Mouse (Mus musculus) forebrain, embryonic 16.5 days (tissue): ENCODE results near the gene Pcdh11x. TPM values are rescaled to one million over a fixed set of nuclear protein-coding genes. Genes with fewer than 3 reads are reported as not detected.
"Not testable (repeated sequence)": the region's sequence is repeated elsewhere in the genome, so short reads cannot be mapped to it uniquely, and the experiment has no call there.

Source experiments
- ATAC-seq: fragments of 200-750 bp; cut with Nextera tagmentation; 2 replicates; pipeline ENCODE4 v1.8.0; 2017; ENCODE audit warnings: mild to moderate bottlenecking, moderate library complexity
- H3K27ac ChIP-seq: fragments of 300-500 bp; sonication (generic); 2 replicates; pipeline ENCODE4 v1.5.1; 2014; ENCODE audit warnings: low read length, control low read depth
- H3K27me3 ChIP-seq: fragments of 300-500 bp; sonication (generic); replicated peaks from 2 replicates; pipeline ENCODE4 v1.6.1; 2014; ENCODE audit warnings: low read length; ENCODE audit not compliant: control insufficient read depth, insufficient read depth
- H3K36me3 ChIP-seq: fragments of 300-500 bp; sonication (generic); 2 replicates; pipeline ENCODE4 v1.6.1; 2014; ENCODE audit not compliant: control insufficient read depth, insufficient read depth
- H3K4me1 ChIP-seq: fragments of 300-500 bp; sonication (generic); replicated peaks from 2 replicates; pipeline ENCODE4 v1.6.1; 2014; ENCODE audit warnings: low read length; ENCODE audit not compliant: control insufficient read depth, insufficient read depth
- H3K4me2 ChIP-seq: fragments of 300-500 bp; sonication (generic); 2 replicates; pipeline ENCODE4 v1.6.1; 2014; ENCODE audit warnings: mild to moderate bottlenecking, low read length, control low read depth
- H3K4me3 ChIP-seq: fragments of 300-500 bp; sonication (generic); replicated peaks from 2 replicates; pipeline ENCODE4 v1.5.1; 2014; ENCODE audit warnings: mild to moderate bottlenecking, low read length, control low read depth
- H3K9ac ChIP-seq: fragments of 300-500 bp; sonication (generic); replicated peaks from 2 replicates; pipeline ENCODE4 v1.6.1; 2014; ENCODE audit warnings: low read depth, low read length, control low read depth
- H3K9me3 ChIP-seq: fragments of 300-500 bp; sonication (generic); 2 replicates; pipeline ENCODE4 v1.6.1; 2016; ENCODE audit warnings: low read length; ENCODE audit not compliant: control insufficient read depth
- WGBS: fragments of 180-500 bp; shearing (Covaris S2); extraction: QIAGEN DNeasy Blood & Tissue Kit; methylation state at CpG from one replicate; pipeline ENCODE4 v1.1.7; 2014; 5-methylcytosine and 5-hydroxymethylcytosine counted together
- polyA plus RNA-seq: library from polyadenylated mRNA; unstranded; fragments of >200 nt; fragmentation: Nextera tagmentation; extraction: Ambion mirVana; gene quantifications from 2 replicates; pipeline ENCODE4 v1.2.1, GENCODE M21; 2015

Pcdh11x gene
- polyA plus RNA-seq, 1 experiment from 2014 or later, result 28.1 TPM

- not testable (repeated sequence) for H3K4me1 ChIP-seq, H3K4me2 ChIP-seq, H3K27me3 ChIP-seq, H3K36me3 ChIP-seq, ATAC-seq, H3K9ac ChIP-seq, H3K27ac ChIP-seq, H3K9me3 ChIP-seq, H3K4me3 ChIP-seq
- WGBS, result 89% methylated on average over 9 of the region's 10 CpGs
These were observed 22.9 kb downstream of the Pcdh11x start, which contains the start of gene H2afb3 for GRCm38 (mm10) chrX:120312995-120313394. Gene H2afb3 (minus strand): TSS chrX:120313095.

- ATAC-seq, result no peak
- Histone ChIP-seq H3K27me3 (no peaks in the 10 kb centered on the region), H3K27ac (no peak overlapping the region), H3K9ac (no peak overlapping the region), H3K36me3 (no peaks in the 10 kb centered on the region), H3K4me3 (no peak overlapping the region), H3K4me2 (no peak overlapping the region), H3K9me3 (no peaks in the 10 kb centered on the region), H3K4me1 (no peaks in the 10 kb centered on the region)
- WGBS, result 78% methylated on average over 1 of the region's 1 CpGs
These were observed 176.2 kb downstream of the Pcdh11x start for GRCm38 (mm10) chrX:120466225-120466624.

GRCm38 (mm10) chrX:120486428-120486827 is 196.4 kb downstream of the Pcdh11x start:
- no peak for ATAC-seq

GRCm38 (mm10) chrX:120524986-120525385 is 234.9 kb downstream of the Pcdh11x start:
- H3K4me1 ChIP-seq, result no peaks in the 10 kb centered on the region
- H3K27me3 ChIP-seq, result no peaks in the 10 kb centered on the region
- H3K9me3 ChIP-seq, result no peaks in the 10 kb centered on the region
- 74% methylated on average over 3 of the region's 3 CpGs for WGBS
- ATAC-seq, result no peak
- no peaks in the 10 kb centered on the region for H3K36me3 ChIP-seq
- no peak overlapping the region for H3K9ac ChIP-seq
- no peak overlapping the region for H3K4me3 ChIP-seq
- H3K4me2 ChIP-seq, result no peak overlapping the region
- no peak overlapping the region for H3K27ac ChIP-seq

More at GRCm38 (mm10) chrX:120486428-120486827, 196.4 kb downstream of the Pcdh11x start:
- Histone ChIP-seq H3K4me3 (no peak overlapping the region), H3K36me3 (no peaks in the 10 kb centered on the region), H3K9me3 (no peaks in the 10 kb centered on the region), H3K4me1 (no peaks in the 10 kb centered on the region), H3K9ac (no peak overlapping the region), H3K27me3 (no peaks in the 10 kb centered on the region), H3K27ac (no peak overlapping the region), H3K4me2 (no peak overlapping the region)

GRCm38 (mm10) chrX:120599309-120599708 is 309.2 kb downstream of the Pcdh11x start:
- H3K36me3 ChIP-seq, result no peaks in the 10 kb centered on the region
- H3K27me3 ChIP-seq, result no peaks in the 10 kb centered on the region
- H3K4me3 ChIP-seq, result no peak overlapping the region
- no peak overlapping the region for H3K27ac ChIP-seq
- H3K9me3 ChIP-seq, result no peaks in the 10 kb centered on the region
- no peak overlapping the region for H3K9ac ChIP-seq
- WGBS, result 88% methylated on average over 1 of the region's 1 CpGs
- H3K4me1 ChIP-seq, result no peaks in the 10 kb centered on the region
- no peak for ATAC-seq
- no peak overlapping the region for H3K4me2 ChIP-seq

- no peak for ATAC-seq
- 73% methylated on average over 4 of the region's 4 CpGs for WGBS
- no peak overlapping the region for H3K9ac ChIP-seq
These were observed 328.4 kb downstream of the Pcdh11x start for GRCm38 (mm10) chrX:120618460-120618859.

GRCm38 (mm10) chrX:120670236-120670635 is 380.2 kb downstream of the Pcdh11x start:
- not testable (repeated sequence) for ATAC-seq, H3K4me2 ChIP-seq, H3K4me1 ChIP-seq, H3K27me3 ChIP-seq, H3K9ac ChIP-seq, H3K36me3 ChIP-seq, H3K27ac ChIP-seq, H3K9me3 ChIP-seq, H3K4me3 ChIP-seq
- 89% methylated on average over 1 of the region's 1 CpGs for WGBS

More at GRCm38 (mm10) chrX:120618460-120618859, 328.4 kb downstream of the Pcdh11x start:
- H3K4me3 ChIP-seq, result no peak overlapping the region
- no peaks in the 10 kb centered on the region for H3K9me3 ChIP-seq
- no peaks in the 10 kb centered on the region for H3K36me3 ChIP-seq
- no peak overlapping the region for H3K4me2 ChIP-seq
- H3K27ac ChIP-seq, result no peak overlapping the region
- no peaks in the 10 kb centered on the region for H3K27me3 ChIP-seq
- H3K4me1 ChIP-seq, result no peaks in the 10 kb centered on the region

- no peak overlapping the region for H3K4me3 ChIP-seq
- ATAC-seq, result no peak
- H3K4me1 ChIP-seq, result no peaks in the 10 kb centered on the region
These were observed 444.1 kb downstream of the Pcdh11x start for GRCm38 (mm10) chrX:120734144-120734543.

GRCm38 (mm10) chrX:120735792-120736191 is 445.7 kb downstream of the Pcdh11x start:
- H3K9ac ChIP-seq, result no peak overlapping the region
- no peaks in the 10 kb centered on the region for H3K27me3 ChIP-seq
- no peak overlapping the region for H3K27ac ChIP-seq
- no peak for ATAC-seq
- H3K4me2 ChIP-seq, result no peak overlapping the region
- no peaks in the 10 kb centered on the region for H3K4me1 ChIP-seq
- WGBS, result 23% methylated on average over 1 of the region's 1 CpGs
- H3K9me3 ChIP-seq, result no peaks in the 10 kb centered on the region
- no peaks in the 10 kb centered on the region for H3K36me3 ChIP-seq
- H3K4me3 ChIP-seq, result no peak overlapping the region

More at GRCm38 (mm10) chrX:120734144-120734543, 444.1 kb downstream of the Pcdh11x start:
- Histone ChIP-seq H3K9me3 (no peaks in the 10 kb centered on the region), H3K27ac (no peak overlapping the region), H3K4me2 (no peak overlapping the region), H3K36me3 (no peaks in the 10 kb centered on the region), H3K27me3 (no peaks in the 10 kb centered on the region), H3K9ac (no peak overlapping the region)

GRCm38 (mm10) chrX:120944556-120944955 is 654.5 kb downstream of the Pcdh11x start:
- H3K9me3 ChIP-seq, result no peaks in the 10 kb centered on the region
- no peak for ATAC-seq
- H3K4me1 ChIP-seq, result no peaks in the 10 kb centered on the region
- WGBS, result 56% methylated on average over 3 of the region's 3 CpGs
- no peak overlapping the region for H3K4me3 ChIP-seq
- H3K36me3 ChIP-seq, result no peaks in the 10 kb centered on the region
- no peaks in the 10 kb centered on the region for H3K27me3 ChIP-seq
- no peak overlapping the region for H3K4me2 ChIP-seq
- H3K27ac ChIP-seq, result no peak overlapping the region
- H3K9ac ChIP-seq, result no peak overlapping the region
